Mouse (Mus musculus): ENCODE measurements around the gene Prr12. TPM values are rescaled to one million over a fixed set of nuclear protein-coding genes. Genes with fewer than 3 reads are reported as not detected.
"Not testable (repeated sequence)": the region's sequence is repeated elsewhere in the genome, so short reads cannot be mapped to it uniquely, and the experiment has no call there.

Prr12 gene
- polyA plus RNA-seq, 1 experiment: 5.1 TPM

- no peak for DNase-seq (ENCODE audit: low spot score)
Measured at GRCm38 (mm10) chr7:45024281-45025248, 28.1 kb downstream of the Prr12 start.

DNA sequence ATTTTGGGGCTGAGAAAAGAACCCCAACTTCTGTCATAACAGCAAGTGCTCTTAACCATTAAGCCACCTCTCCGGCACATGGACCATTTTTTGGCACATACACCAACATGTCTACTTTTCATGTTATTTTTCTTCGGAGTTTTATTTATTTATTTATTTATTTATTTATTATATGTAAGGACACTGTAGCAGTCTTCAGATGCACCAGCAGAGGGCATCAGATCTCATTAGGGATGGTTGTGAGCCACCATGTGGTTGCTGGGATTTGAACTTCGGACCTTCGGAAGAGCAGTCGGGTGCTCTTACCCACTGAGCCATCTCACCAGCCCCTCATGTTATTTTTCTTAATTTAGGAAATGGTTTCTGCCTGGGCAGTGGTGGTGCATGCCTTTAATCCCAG is 29.0 kb downstream of the Prr12 start:
- not testable (repeated sequence) for DNase-seq (ENCODE audit: low spot score)

DNA sequence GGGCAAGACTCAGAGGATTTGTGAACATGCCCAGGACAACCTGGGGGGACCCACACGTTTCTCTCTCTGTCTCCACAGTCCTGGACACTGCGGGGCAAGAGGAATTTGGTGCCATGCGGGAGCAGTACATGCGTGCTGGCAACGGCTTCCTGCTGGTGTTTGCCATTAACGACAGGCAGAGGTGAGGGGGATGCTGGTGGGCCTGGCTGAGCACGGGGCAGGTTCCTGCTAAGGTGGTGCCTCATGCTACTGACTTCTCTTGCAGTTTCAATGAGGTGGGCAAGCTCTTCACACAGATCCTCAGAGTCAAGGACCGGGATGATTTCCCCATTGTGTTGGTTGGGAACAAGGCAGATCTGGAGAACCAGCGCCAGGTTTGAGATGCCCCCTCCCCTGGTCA is 32.5 kb downstream of the Prr12 start:
- no peak for DNase-seq (ENCODE audit: low spot score)

DNA sequence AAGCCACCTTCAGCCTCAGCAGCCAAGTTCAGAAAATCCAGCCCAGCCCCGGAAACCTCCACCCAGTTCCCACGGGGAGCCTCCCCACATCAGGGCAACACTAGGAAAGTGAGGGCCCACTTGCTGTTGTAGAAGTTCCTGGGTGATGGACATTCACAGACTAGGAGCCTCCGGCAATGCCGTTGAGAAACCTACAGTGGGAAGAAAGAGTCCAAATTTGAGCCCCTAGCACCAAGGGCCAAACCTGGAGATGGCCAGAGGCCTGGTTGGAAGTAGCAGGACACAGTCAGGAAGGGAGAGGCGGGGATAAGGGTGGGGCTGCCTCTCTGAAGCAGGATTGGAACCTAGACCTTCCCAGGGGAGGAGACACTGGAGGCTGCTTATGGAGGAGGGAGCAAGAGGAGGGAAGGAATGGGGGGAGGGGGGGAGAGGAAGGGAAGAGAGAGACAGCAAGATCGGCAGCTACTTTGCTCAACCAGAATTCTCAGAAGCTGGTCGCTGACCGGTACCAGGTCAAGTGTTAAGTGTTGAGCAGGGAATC is 33.6 kb downstream of the Prr12 start:
- peak; percentile 49 for DNase-seq (ENCODE audit: low spot score)

GRCm38 (mm10) chr7:45017242-45018061 is 35.2 kb downstream of the Prr12 start, which contains the start of gene Rras:
Gene Rras (plus strand): TSS chr7:45017961.
- peak; percentile 82 for DNase-seq (ENCODE audit: low spot score)

GRCm38 (mm10) chr7:45016761-45017160 is 35.9 kb downstream of the Prr12 start:
- DNase-seq (ENCODE audit: low spot score): no peak

GRCm38 (mm10) chr7:45015957-45016612 is 36.6 kb downstream of the Prr12 start, which contains the start of gene Scaf1:
Gene Scaf1 (minus strand): TSS chr7:45016363.
- peak; percentile 95 for DNase-seq (ENCODE audit: low spot score)

- no peak for DNase-seq (ENCODE audit: low spot score)
Measured at GRCm38 (mm10) chr7:45015344-45015956, 37.2 kb downstream of the Prr12 start.

GRCm38 (mm10) chr7:45014096-45014451 is 38.6 kb downstream of the Prr12 start:
- DNase-seq (ENCODE audit: low spot score): no peak

- no peak for DNase-seq (ENCODE audit: low spot score)
Measured at GRCm38 (mm10) chr7:45013366-45014095, 39.1 kb downstream of the Prr12 start.

- DNase-seq (ENCODE audit: low spot score): no peak
Measured at GRCm38 (mm10) chr7:45012824-45013223, 39.9 kb downstream of the Prr12 start.

GRCm38 (mm10) chr7:45012011-45012410 is 40.7 kb downstream of the Prr12 start:
- DNase-seq (ENCODE audit: low spot score): no peak

GRCm38 (mm10) chr7:45008411-45008810 is 44.3 kb downstream of the Prr12 start:
- no peak for DNase-seq (ENCODE audit: low spot score)

DNA sequence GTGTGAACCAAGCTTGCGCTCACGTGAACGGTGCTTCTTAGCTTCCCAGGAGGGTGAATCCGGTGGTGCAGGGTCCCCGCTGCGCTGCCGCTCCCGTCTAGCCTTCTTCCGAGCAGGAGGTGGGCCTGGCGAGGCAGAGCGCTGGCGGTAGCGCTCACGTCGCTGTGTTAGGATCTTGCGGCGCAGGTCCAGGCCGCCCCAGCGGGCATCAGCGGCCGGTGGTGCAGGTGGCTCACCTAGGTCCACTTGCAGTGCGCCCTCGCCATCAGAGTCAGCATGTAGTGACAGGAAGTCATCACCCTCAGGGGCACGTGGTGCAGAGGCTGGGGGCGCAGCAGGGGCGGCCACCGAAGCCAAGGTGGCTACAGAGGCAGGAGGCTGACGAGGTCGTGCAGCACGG is 44.8 kb downstream of the Prr12 start:
- no peak for DNase-seq (ENCODE audit: low spot score)

DNA sequence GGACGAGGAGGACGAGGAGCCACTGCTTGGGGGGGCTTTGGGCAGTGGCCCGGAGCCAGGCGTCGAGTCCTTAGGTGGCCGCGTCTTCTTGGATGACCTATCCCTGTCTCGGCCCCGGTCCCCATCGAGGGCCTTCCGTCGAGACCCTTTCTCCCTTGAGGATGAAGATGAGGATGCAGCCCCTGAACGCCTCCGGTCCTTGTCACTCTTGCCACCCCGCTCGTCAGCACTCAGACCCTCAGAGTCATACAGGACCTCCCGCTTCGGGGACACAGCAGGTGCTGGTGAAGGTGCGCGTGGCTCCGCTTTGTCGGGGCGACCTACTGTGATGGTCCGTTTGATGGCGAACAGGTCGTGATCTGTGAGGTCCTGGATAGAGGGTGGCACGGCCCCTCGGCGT is 45.5 kb downstream of the Prr12 start:
- DNase-seq (ENCODE audit: low spot score): no peak

GRCm38 (mm10) chr7:45006503-45006902 is 46.2 kb downstream of the Prr12 start:
- no peak for DNase-seq (ENCODE audit: low spot score)

DNA sequence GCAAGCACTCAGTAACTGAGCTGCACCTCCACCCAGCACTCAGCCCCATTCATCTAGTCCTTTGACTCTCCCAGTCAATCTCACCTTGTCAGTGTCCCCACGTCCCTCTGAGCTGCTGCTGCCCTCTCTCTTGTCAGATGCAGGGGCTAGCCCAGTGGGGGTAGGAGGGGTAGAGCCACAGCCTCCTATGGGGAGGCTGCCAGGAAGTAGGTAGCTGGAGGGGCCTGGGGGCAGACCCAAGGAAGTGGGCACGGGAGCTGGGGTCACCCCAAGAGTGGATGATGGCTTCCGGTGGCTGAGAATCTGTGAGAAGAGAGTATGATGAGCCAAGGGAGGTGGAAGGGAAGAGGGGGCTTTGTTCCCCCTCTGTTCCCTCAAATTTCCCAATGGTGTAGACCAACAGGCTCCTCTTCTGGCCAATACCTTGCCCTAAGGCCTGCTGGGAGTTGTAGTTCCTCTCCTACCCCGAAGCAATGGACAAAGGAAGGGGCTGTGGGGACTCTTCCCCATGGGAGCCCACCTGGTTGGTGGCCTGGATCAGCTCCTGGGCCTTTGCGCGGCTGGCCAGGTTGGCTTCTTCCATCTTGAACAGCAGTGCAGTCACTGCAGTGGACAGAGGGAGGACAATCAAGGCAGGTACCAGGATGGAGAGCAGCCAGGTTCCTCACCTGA is 47.2 kb downstream of the Prr12 start:
- DNase-seq (ENCODE audit: low spot score): no peak

DNA sequence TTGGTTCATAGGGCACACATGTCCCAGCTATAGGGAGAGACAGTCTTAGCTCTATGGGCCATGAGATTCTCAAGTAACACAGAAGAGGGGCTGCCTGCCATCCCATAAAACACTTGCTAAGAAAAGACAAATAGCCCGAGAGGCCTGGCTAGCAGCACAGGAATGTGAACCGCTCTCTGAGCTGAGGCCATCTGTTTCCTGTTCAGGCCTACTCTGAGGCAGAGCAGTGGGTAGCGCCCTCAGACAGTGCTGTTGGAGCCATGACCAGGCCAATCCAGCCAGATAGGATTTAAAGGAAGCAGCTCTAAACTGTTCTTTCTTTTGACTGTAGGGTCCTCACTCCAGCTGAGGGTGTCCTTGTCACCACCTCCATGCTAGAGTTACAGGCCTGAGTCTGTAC is 48.1 kb downstream of the Prr12 start:
- DNase-seq (ENCODE audit: low spot score): no peak

DNA sequence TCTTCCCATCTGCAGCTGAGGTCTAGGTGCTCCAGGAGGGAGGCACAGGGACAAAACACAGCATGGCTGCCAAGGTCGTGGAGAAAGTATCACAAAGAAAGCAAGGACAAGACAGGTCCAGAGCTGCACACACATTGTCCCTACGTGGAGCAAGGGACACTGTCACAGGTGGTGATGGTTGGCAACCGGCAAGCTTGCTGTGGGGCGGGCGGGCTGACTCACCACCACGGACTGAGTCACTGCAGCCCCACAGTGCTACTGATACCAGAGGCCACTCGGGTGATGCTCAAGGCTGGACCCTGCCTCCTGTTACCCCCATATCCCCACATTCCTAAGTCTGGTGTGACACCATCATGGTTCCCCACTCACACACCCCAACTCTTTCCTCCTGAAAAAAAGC is 50.2 kb downstream of the Prr12 start:
- no peak for DNase-seq (ENCODE audit: low spot score)

- DNase-seq (ENCODE audit: low spot score): no peak
Measured at GRCm38 (mm10) chr7:45000539-45001114, 52.1 kb downstream of the Prr12 start.

All from urinary bladder, adult 2 months (tissue).